Mouse (Mus musculus) embryonic facial prominence, embryonic 14.5 days (tissue): Measurements from ENCODE around the gene Nsl1. TPM values are rescaled to one million over a fixed set of nuclear protein-coding genes. Genes with fewer than 3 reads are reported as not detected.
A peak's percentile ranks its signal among the peaks of the same experiment; 100 is the strongest.

ENCODE experiments used
- ATAC-seq: fragments of 200-750 bp; cut with Nextera tagmentation; 2 replicates; pipeline ENCODE4 v1.8.0; 2017; ENCODE audit warnings: low read depth, moderate number of reproducible peaks, moderate TSS enrichment
- DNase-seq: peaks from one replicate; pipeline ENCODE4 v3.0.0-alpha.2; 2015; ENCODE audit warnings: low spot score
- H3K27ac ChIP-seq: fragments of 300-500 bp; sonication (generic); replicated peaks from 2 replicates; pipeline ENCODE4 v1.5.1; 2014; ENCODE audit warnings: low read depth, mild to moderate bottlenecking, low read length, moderate library complexity
- H3K27me3 ChIP-seq: fragments of 300-500 bp; sonication (generic); replicated peaks from 2 replicates; pipeline ENCODE4 v1.6.1; 2014; ENCODE audit warnings: low read length; ENCODE audit not compliant: control insufficient read depth, insufficient read depth
- H3K36me3 ChIP-seq: fragments of 300-500 bp; sonication (generic); 2 replicates; pipeline ENCODE4 v1.6.1; 2014; ENCODE audit warnings: low read length, mixed read lengths; ENCODE audit not compliant: control insufficient read depth, insufficient read depth
- H3K4me1 ChIP-seq: fragments of 300-500 bp; sonication (generic); 2 replicates; pipeline ENCODE4 v1.6.1; 2014; ENCODE audit warnings: antibody characterized with exemption, low read length; ENCODE audit not compliant: control insufficient read depth, insufficient read depth
- H3K4me2 ChIP-seq: fragments of 300-500 bp; sonication (generic); 2 replicates; pipeline ENCODE4 v1.6.1; 2014; ENCODE audit warnings: low read depth, mild to moderate bottlenecking, low read length, moderate library complexity, mixed read lengths
- H3K4me3 ChIP-seq: fragments of 300-500 bp; sonication (generic); 2 replicates; pipeline ENCODE4 v1.5.1; 2014; ENCODE audit warnings: low read depth, mild to moderate bottlenecking, low read length
- H3K9ac ChIP-seq: fragments of 300-500 bp; sonication (generic); 2 replicates; pipeline ENCODE4 v1.6.1; 2014; ENCODE audit warnings: low read depth, mild to moderate bottlenecking, low read length, moderate library complexity, mixed read lengths
- H3K9me3 ChIP-seq: fragments of 300-500 bp; sonication (generic); 2 replicates; pipeline ENCODE4 v1.6.1; 2016; ENCODE audit warnings: low read length; ENCODE audit not compliant: control insufficient read depth
- WGBS: fragments of 180-500 bp; shearing (Covaris S2); extraction: QIAGEN DNeasy Blood & Tissue Kit; methylation state at CpG from one replicate; pipeline ENCODE4 v1.1.7; 2014; 5-methylcytosine and 5-hydroxymethylcytosine counted together
- polyA plus RNA-seq: library from polyadenylated mRNA; unstranded; fragments of >200 nt; fragmentation: Nextera tagmentation; extraction: Ambion mirVana; gene quantifications from 2 replicates; pipeline ENCODE4 v1.2.1, GENCODE M21; 2014

The Nsl1 gene
- polyA plus RNA-seq, 1 experiment from 2014 or later, result 9.3 TPM

GRCm38 (mm10) chr1:191063700-191064099 lies 888 bp downstream of the Nsl1 start:
- H3K27ac ChIP-seq, result no peak overlapping the region
- peak overlapping the region; percentile 78 for H3K4me3 ChIP-seq
- peaks cover 24% of the 10 kb centered on the region for H3K36me3 ChIP-seq
- ATAC-seq, result no peak
- WGBS, result 57% methylated on average over 9 of the region's 9 CpGs
- DNase-seq, result no peak
- H3K27me3 ChIP-seq, result no peaks in the 10 kb centered on the region
- H3K4me2 ChIP-seq, result peak overlapping the region; percentile 78
- peak overlapping the region; percentile 71 for H3K9ac ChIP-seq
- H3K4me1 ChIP-seq, result peaks cover 13% of the 10 kb centered on the region
- no peaks in the 10 kb centered on the region for H3K9me3 ChIP-seq

- peaks cover 13% of the 10 kb centered on the region for H3K4me1 ChIP-seq
- peaks cover 28% of the 10 kb centered on the region for H3K36me3 ChIP-seq
- no peak overlapping the region for H3K9ac ChIP-seq
- 90% methylated on average over 2 of the region's 2 CpGs for WGBS
- H3K4me3 ChIP-seq, result no peak overlapping the region
- DNase-seq (no peak), ATAC-seq (no peak)
- no peak overlapping the region for H3K4me2 ChIP-seq
- no peaks in the 10 kb centered on the region for H3K9me3 ChIP-seq
- no peaks in the 10 kb centered on the region for H3K27me3 ChIP-seq
- no peak overlapping the region for H3K27ac ChIP-seq
These were observed 1.7 kb downstream of the Nsl1 start for GRCm38 (mm10) chr1:191064535-191064934.

GRCm38 (mm10) chr1:191065188-191065587 lies 2.4 kb downstream of the Nsl1 start:
- Histone ChIP-seq H3K9ac (no peak overlapping the region), H3K9me3 (no peaks in the 10 kb centered on the region), H3K4me1 (peaks cover 13% of the 10 kb centered on the region), H3K36me3 (peaks cover 35% of the 10 kb centered on the region), H3K4me2 (no peak overlapping the region), H3K27me3 (no peaks in the 10 kb centered on the region), H3K4me3 (no peak overlapping the region), H3K27ac (no peak overlapping the region)
- DNase-seq (no peak), ATAC-seq (no peak)
- WGBS, result 84% methylated on average over 4 of the region's 4 CpGs

- no peak overlapping the region for H3K27ac ChIP-seq
- no peak for DNase-seq
- H3K27me3 ChIP-seq, result no peaks in the 10 kb centered on the region
- no peak overlapping the region for H3K4me2 ChIP-seq
- 79% methylated on average over 5 of the region's 5 CpGs for WGBS
- ATAC-seq, result no peak
- peaks cover 6% of the 10 kb centered on the region for H3K4me1 ChIP-seq
- H3K9me3 ChIP-seq, result no peaks in the 10 kb centered on the region
- H3K36me3 ChIP-seq, result peaks cover 64% of the 10 kb centered on the region
- H3K4me3 ChIP-seq, result no peak overlapping the region
- H3K9ac ChIP-seq, result no peak overlapping the region
These were observed 5.6 kb downstream of the Nsl1 start for GRCm38 (mm10) chr1:191068377-191068776.

GRCm38 (mm10) chr1:191070259-191070658 lies 7.4 kb downstream of the Nsl1 start:
- Histone ChIP-seq H3K27me3 (no peaks in the 10 kb centered on the region), H3K4me3 (no peak overlapping the region), H3K4me2 (no peak overlapping the region), H3K4me1 (no peaks in the 10 kb centered on the region), H3K36me3 (peaks cover 68% of the 10 kb centered on the region), H3K27ac (no peak overlapping the region), H3K9ac (no peak overlapping the region), H3K9me3 (no peaks in the 10 kb centered on the region)
- DNase-seq (no peak), ATAC-seq (no peak)
- WGBS, result 88% methylated on average over 4 of the region's 4 CpGs

GRCm38 (mm10) chr1:191071613-191072012 lies 8.8 kb downstream of the Nsl1 start:
- ATAC-seq, result no peak

GRCm38 (mm10) chr1:191072329-191072913 lies 9.6 kb downstream of the Nsl1 start:
- 91% methylated on average over 16 of the region's 16 CpGs for WGBS
- Histone ChIP-seq H3K36me3 (peaks cover 65% of the 10 kb centered on the region), H3K9ac (no peak overlapping the region), H3K27me3 (no peaks in the 10 kb centered on the region), H3K9me3 (no peaks in the 10 kb centered on the region), H3K4me3 (no peak overlapping the region), H3K4me2 (no peak overlapping the region), H3K4me1 (no peaks in the 10 kb centered on the region), H3K27ac (no peak overlapping the region)
- no peak for DNase-seq
- ATAC-seq, result no peak

More at GRCm38 (mm10) chr1:191071613-191072012, 8.8 kb downstream of the Nsl1 start:
- Histone ChIP-seq H3K36me3 (peaks cover 62% of the 10 kb centered on the region), H3K4me1 (no peaks in the 10 kb centered on the region), H3K4me3 (no peak overlapping the region), H3K9me3 (no peaks in the 10 kb centered on the region), H3K27ac (no peak overlapping the region), H3K4me2 (no peak overlapping the region), H3K27me3 (no peaks in the 10 kb centered on the region), H3K9ac (no peak overlapping the region)
- DNase-seq, result no peak
- 91% methylated on average over 6 of the region's 6 CpGs for WGBS

GRCm38 (mm10) chr1:191073001-191073400 lies 10.2 kb downstream of the Nsl1 start:
- H3K9ac ChIP-seq, result no peak overlapping the region
- ATAC-seq (no peak), DNase-seq (peak; percentile 27)
- no peak overlapping the region for H3K27ac ChIP-seq
- no peaks in the 10 kb centered on the region for H3K9me3 ChIP-seq
- no peaks in the 10 kb centered on the region for H3K4me1 ChIP-seq
- peaks cover 65% of the 10 kb centered on the region for H3K36me3 ChIP-seq
- no peak overlapping the region for H3K4me2 ChIP-seq
- no peak overlapping the region for H3K4me3 ChIP-seq
- no peaks in the 10 kb centered on the region for H3K27me3 ChIP-seq
- WGBS, result 81% methylated on average over 6 of the region's 6 CpGs

- Histone ChIP-seq H3K4me2 (no peak overlapping the region), H3K27me3 (no peaks in the 10 kb centered on the region), H3K36me3 (peaks cover 65% of the 10 kb centered on the region), H3K9ac (no peak overlapping the region), H3K9me3 (no peaks in the 10 kb centered on the region), H3K4me3 (no peak overlapping the region), H3K27ac (no peak overlapping the region), H3K4me1 (no peaks in the 10 kb centered on the region)
- WGBS, result 88% methylated on average over 4 of the region's 4 CpGs
- no peak for DNase-seq
- no peak for ATAC-seq
These were observed 10.7 kb downstream of the Nsl1 start for GRCm38 (mm10) chr1:191073486-191073885.
